ENCODE assay signal across 7 mouse cellular contexts in the genomic region with DNA sequence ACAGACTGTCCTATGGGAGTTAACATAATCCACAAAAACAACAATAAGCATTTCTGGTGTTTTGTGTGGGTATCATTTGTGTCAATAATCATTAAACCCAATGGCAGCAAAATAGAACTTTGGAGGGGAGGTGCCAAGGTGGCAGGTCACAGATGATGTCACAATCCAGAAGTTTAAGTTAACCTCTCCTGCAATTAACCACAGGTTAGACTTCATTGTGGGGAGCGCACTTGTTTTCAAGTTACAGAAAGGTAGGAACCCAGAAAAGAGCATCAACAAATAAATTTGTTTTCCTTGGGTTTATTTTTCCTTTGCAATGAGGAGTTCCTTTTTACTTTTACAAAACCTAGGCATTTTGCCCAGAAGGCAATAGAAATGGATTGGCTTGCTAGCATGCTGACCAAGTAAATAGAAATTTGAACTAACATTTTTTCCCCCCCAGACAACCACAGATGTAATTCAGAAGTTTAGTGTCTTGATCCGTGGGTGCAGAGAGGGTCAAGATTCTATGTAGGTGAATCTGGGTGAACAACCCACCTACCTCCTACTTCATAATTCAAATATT. TPM values are rescaled to one million over a fixed set of nuclear protein-coding genes. Genes with fewer than 3 reads are reported as not detected.
A peak's percentile ranks its signal among the peaks of the same experiment; 100 is the strongest.
DNase-seq lines count a peak whose midpoint lies in the region; ATAC-seq and TF ChIP-seq lines count a peak whose summit lies in the region.

A gene (minus strand): TSS at position 51 of the 565 bp plus-strand sequence.

- no peak for TF ChIP-seq CTCF in testis, adult 2 months (IDR thresholded peaks at IDR 0.05; ENCODE audit: control insufficient read depth, insufficient read depth, insufficient replicate concordance, low read depth, low read length)

- no peak for DNase-seq in testis, postnatal 14 days (ENCODE audit: low spot score)
- no peak for DNase-seq in ovary, postnatal 14 days (ENCODE audit: low spot score)
- DNase-seq in cerebellum, adult 9-11 months: no peak
- DNase-seq in spleen, postnatal 14 days (ENCODE audit: low spot score in 2 of 2): no peak

- WGBS in forebrain, embryonic 15.5 days: 87% methylated on average over 2 of the region's 2 CpGs
- WGBS in liver, embryonic 15.5 days (ENCODE audit: insufficient replicate concordance): 66% methylated on average over 2 of the region's 2 CpGs

- H3K4me1 ChIP-seq in testis, adult 2 months (ENCODE audit: control insufficient read depth, insufficient read depth, low read length): peaks cover 5% of the 10 kb centered on the region
- peaks cover 15% of the 10 kb centered on the region for H3K4me1 ChIP-seq in forebrain, embryonic 15.5 days
- H3K4me1 ChIP-seq in liver, embryonic 15.5 days (replicated peaks): 0 out of 2 replicates have a peak, but pooled peaks cover 11% of the 10 kb centered on the region

- H3K27ac ChIP-seq in testis, adult 2 months (ENCODE audit: control insufficient read depth, insufficient read depth, low read depth, low read length): no peak within 1 kb of the TSS
- H3K27ac ChIP-seq in forebrain, embryonic 15.5 days (replicated peaks): no peak within 1 kb of the TSS
- peak within 1 kb of the TSS; percentile 72 for H3K27ac ChIP-seq in liver, embryonic 15.5 days (replicated peaks)

- no peaks in the 10 kb centered on the region for H3K9me3 ChIP-seq in forebrain, embryonic 15.5 days
- no peaks in the 10 kb centered on the region for H3K9me3 ChIP-seq in liver, embryonic 15.5 days (replicated peaks)

- no peaks in the 10 kb centered on the region; the same call in 1 of the 2 replicates for H3K27me3 ChIP-seq in testis, adult 2 months (ENCODE audit: control insufficient read depth, insufficient read depth, low read length)
- peaks cover 25% of the 10 kb centered on the region for H3K27me3 ChIP-seq in forebrain, embryonic 15.5 days
- H3K27me3 ChIP-seq in liver, embryonic 15.5 days: peaks cover 48% of the 10 kb centered on the region

- no peaks in the 10 kb centered on the region for H3K36me3 ChIP-seq in testis, adult 2 months (ENCODE audit: control insufficient read depth, insufficient read depth, low read length)
- H3K36me3 ChIP-seq in forebrain, embryonic 15.5 days: no peaks in the 10 kb centered on the region
- no peaks in the 10 kb centered on the region for H3K36me3 ChIP-seq in liver, embryonic 15.5 days (replicated peaks)

- peak within 1 kb of the TSS; percentile 99 for H3K4me2 ChIP-seq in forebrain, embryonic 15.5 days (replicated peaks)
- H3K4me2 ChIP-seq in liver, embryonic 15.5 days: peak within 1 kb of the TSS; percentile 63

- H3K4me3 ChIP-seq in testis, adult 2 months (ENCODE audit: control insufficient read depth, low read depth, low read length): peak within 1 kb of the TSS; percentile 81
- peak within 1 kb of the TSS; percentile 82 for H3K4me3 ChIP-seq in forebrain, embryonic 15.5 days
- H3K4me3 ChIP-seq in liver, embryonic 15.5 days (replicated peaks): peak within 1 kb of the TSS; percentile 62

- H3K9ac ChIP-seq in forebrain, embryonic 15.5 days (replicated peaks): peak within 1 kb of the TSS; percentile 76
- peak within 1 kb of the TSS; percentile 35; the same call in 1 of the 2 replicates for H3K9ac ChIP-seq in liver, embryonic 15.5 days

- no peak for TF ChIP-seq POLR2A in testis, adult 2 months (IDR thresholded peaks at IDR 0.05; ENCODE audit: control insufficient read depth, low read depth, low read length)

- no peak for ATAC-seq in forebrain, embryonic 15.5 days (replicated peaks)
- ATAC-seq in liver, embryonic 15.5 days (ENCODE audit: insufficient read depth): no peak

RNA-seq across cellular contexts. Expression of the gene that starts here (rescaled TPM):
- polyA plus RNA-seq in testis, adult 2 months (2012; rRNA removed): 37.1 and 48.2 TPM in 2 replicates
- polyA plus RNA-seq in forebrain, embryonic 15.5 days (2015; fragmentation: Nextera tagmentation; extraction: Ambion mirVana): 0.47 and 1.1 TPM in 2 replicates
- 4.4 and 4.7 TPM in 2 replicates for polyA plus RNA-seq in liver, embryonic 15.5 days (2015; fragmentation: Nextera tagmentation; extraction: Ambion mirVana)
